Mouse (Mus musculus): Measurements from ENCODE around the gene Olfr299.

Olfr299 gene

GRCm38 (mm10) chr7:86459621-86460020 is at the start of gene Olfr299:
Olfr299 (plus strand) TSS chr7:86459921.
- 71% methylated on average over 1 of the region's 1 CpGs for WGBS

- WGBS, result 88% methylated on average over 1 of the region's 1 CpGs
These were observed 32.7 kb downstream of the Olfr299 start, which contains the start of gene Olfr298 for GRCm38 (mm10) chr7:86492384-86492783. Olfr298 (minus strand) TSS chr7:86492484.
